Mouse (Mus musculus): Measurements from ENCODE around the gene Asb4.

DNA sequence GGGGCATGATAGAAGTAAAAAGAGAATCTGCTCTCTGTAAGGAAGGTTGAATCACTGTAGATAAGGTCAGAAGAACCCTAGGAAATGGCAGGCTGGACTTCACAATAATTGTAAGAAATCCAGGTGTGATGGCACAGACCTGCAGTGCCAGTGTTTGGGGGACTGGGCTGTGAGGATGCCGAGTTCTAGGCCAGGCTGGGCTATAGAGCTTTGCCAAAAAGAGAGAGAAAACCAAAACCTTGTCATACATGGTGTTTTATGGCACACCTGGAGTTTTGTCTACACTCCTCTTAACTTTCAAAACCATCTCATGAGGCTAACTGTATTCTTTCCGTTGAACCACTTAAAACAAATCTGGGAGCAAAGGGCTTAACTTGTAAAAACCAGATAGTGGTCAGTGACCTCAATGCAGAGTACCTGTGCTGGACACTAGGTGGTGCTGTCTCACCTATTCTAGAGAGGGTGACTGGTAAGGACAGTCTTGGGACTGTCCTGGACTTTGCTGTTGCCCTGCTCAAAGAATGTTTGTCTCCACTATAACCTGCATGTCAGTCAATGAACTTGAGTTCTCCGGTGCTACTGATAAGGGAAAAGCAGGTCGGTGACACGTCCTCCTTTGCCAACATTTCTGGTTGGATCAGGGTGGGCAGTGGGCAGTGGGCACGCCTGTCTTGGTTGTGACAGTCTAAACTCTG is 27.7 kb downstream of the Asb4 start:
- TF ChIP-seq POLR2A (IDR thresholded peaks at IDR 0.05; ENCODE audit: insufficient read length, low read depth) (no peak), USF1 (IDR thresholded peaks at IDR 0.05; ENCODE audit: low read depth) (no peak), REST (IDR thresholded peaks at IDR 0.05; ENCODE audit: insufficient read depth, insufficient read length) (no peak), TCF3 (IDR thresholded peaks at IDR 0.05; ENCODE audit: insufficient read length, low read depth) (no peak), MYOG (IDR thresholded peaks at IDR 0.05; ENCODE audit: control insufficient read depth in 1 of 3, insufficient read depth in 1 of 3, insufficient read length in 2 of 3, low read depth in 2 of 3) (no peak), E2F4 (IDR thresholded peaks at IDR 0.05; ENCODE audit: insufficient read depth) (no peak), TCF12 (IDR thresholded peaks at IDR 0.05; ENCODE audit: insufficient read depth, poor library complexity, severe bottlenecking) (no peak), CEBPB (IDR thresholded peaks at IDR 0.05; ENCODE audit: insufficient read depth, poor library complexity, severe bottlenecking) (no peak), POLR2AphosphoS2 (IDR thresholded peaks at IDR 0.05; ENCODE audit: insufficient read length, low read depth) (no peak), SRF (IDR thresholded peaks at IDR 0.05; ENCODE audit: control insufficient read depth, insufficient read length, low read depth) (no peak), MAX (IDR thresholded peaks at IDR 0.05; ENCODE audit: low read depth) (no peak), MYOD1 (IDR thresholded peaks at IDR 0.05; ENCODE audit: control insufficient read depth in 1 of 3, insufficient read length in 2 of 3, low read depth in 2 of 3) (no peak)

All from myocyte (in vitro differentiated cells).